Mouse (Mus musculus) megakaryocyte, embryonic 14.5 days (primary cell): Measurements from ENCODE around the gene Wnk2.

ENCODE experiments used
- FLI1 ChIP-seq: IDR thresholded peaks from 2 replicates; pipeline ENCODE4 v1.6.1; 2012; ENCODE audit warnings: low read length, inconsistent platforms, mixed read lengths
- GATA1 ChIP-seq: IDR thresholded peaks from 3 replicates; pipeline ENCODE4 v1.6.1; 2012; ENCODE audit warnings: mixed read lengths, low read length, inconsistent platforms, borderline replicate concordance

DNA sequence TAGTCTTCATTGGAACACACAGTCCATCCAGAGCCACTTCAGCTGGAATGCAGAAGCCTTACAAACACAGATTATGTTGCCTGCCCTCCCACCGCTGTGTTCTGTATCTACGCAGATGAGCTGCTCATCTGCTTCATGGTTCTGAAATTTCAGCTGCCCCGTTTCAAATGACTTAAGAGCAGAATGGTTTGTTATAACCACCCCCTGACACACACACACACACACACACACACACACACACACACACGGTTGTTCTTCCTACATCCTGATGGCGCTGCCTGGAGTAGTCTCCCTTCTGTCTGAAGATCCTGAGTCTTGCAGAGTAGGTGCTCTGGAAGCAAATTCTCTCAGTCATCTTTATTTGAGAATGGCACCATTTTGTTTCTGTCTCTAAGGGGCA is 83.6 kb downstream of the Wnk2 start:
- TF ChIP-seq GATA1 (no peak), FLI1 (no peak)
